Mouse (Mus musculus) erythroblast, embryonic 14.5 days (primary cell): ENCODE measurements around the gene Fanca.

Experiments used
- GATA1 ChIP-seq: IDR thresholded peaks from 2 replicates; pipeline ENCODE4 v1.6.1; 2012; ENCODE audit warnings: low read length, inconsistent platforms, mixed read lengths
- TAL1 ChIP-seq: IDR thresholded peaks from 3 replicates; pipeline ENCODE4 v1.6.1; 2012; ENCODE audit warnings: low read length, inconsistent platforms, mixed read lengths

GRCm38 (mm10) chr8:123290166-123290565 is 28.2 kb downstream of the Fanca start:
- TF ChIP-seq GATA1 (no peak), TAL1 (no peak)
